In the genomic region with DNA sequence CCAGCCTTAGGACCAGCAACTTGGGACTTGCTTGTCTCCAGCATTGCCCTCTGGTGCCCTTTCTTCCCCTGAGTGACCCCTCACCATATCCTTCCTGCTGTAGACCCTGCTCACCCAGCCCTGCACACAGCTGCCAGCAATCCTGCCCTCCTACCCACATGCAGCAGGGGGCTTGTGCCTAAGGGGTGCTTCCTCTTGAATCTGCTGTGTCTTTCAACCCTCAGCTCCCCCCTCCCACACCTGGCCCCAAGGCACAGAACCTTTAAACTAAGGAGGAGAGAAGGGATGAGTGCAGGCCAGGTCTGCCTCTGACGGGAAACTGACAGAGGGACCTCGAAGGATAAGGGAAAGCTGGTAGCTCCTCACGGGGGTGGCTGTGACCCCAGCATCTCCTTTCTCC, we compare ENCODE assay signal across 19 mouse cellular contexts. TPM values are rescaled to one million over a fixed set of nuclear protein-coding genes. Genes with fewer than 3 reads are reported as not detected.
"Had no signal": no experiment of that assay in that cellular context is flagged by ENCODE, and none has a peak within 500 bp of the region (broad histone marks: within the 10 kb centered on the region; RNA-seq: fewer than 3 reads in every experiment).

No protein-coding gene starts in this region.

- H3K4me3 ChIP-seq: liver, embryonic 12.5 days; midbrain, embryonic 13.5 days; midbrain, embryonic 15.5 days; myocyte; neural tube, embryonic 13.5 days; neural tube, embryonic 15.5 days had no signal

- H3K9ac ChIP-seq: liver, embryonic 12.5 days; liver, embryonic 14.5 days; lung, embryonic 14.5 days; midbrain, embryonic 13.5 days; midbrain, embryonic 15.5 days; neural tube, embryonic 15.5 days had no signal

- H3K4me2 ChIP-seq: liver, embryonic 12.5 days; lung, embryonic 14.5 days; midbrain, embryonic 11.5 days; midbrain, embryonic 13.5 days; midbrain, embryonic 15.5 days; neural tube, embryonic 13.5 days; neural tube, embryonic 15.5 days had no signal

- ATAC-seq: liver, embryonic 12.5 days; midbrain, embryonic 13.5 days; midbrain, embryonic 15.5 days had no signal

- H3K27ac ChIP-seq: liver, embryonic 12.5 days; liver, embryonic 14.5 days; midbrain, embryonic 13.5 days; midbrain, embryonic 15.5 days; neural tube, embryonic 13.5 days; neural tube, embryonic 15.5 days had no signal

- DNase-seq: lung, adult 18-20 months; lung, embryonic 14.5 days; lung, postnatal 10 days; lung, postnatal 4 days; retina, postnatal 1 day; right cerebral cortex, adult 18-20 months; right cerebral cortex, postnatal 25 days; right cerebral cortex, postnatal 4 days; spleen, adult 18-20 months had no signal

- H3K9me3 ChIP-seq: liver, embryonic 12.5 days; midbrain, embryonic 13.5 days; midbrain, embryonic 15.5 days; neural tube, embryonic 13.5 days; neural tube, embryonic 15.5 days had no signal

RNA-seq across cellular contexts. Expression of a gene that starts 24.3 kb away (rescaled TPM):
- polyA plus RNA-seq: lung, embryonic 14.5 days; myocyte; stomach, embryonic 14.5 days; stomach, embryonic 16.5 days had no signal
